Mouse (Mus musculus) cerebellum, adult 2 months (tissue): ENCODE results near the gene Pla2g4a.

Experiments
- CTCF ChIP-seq: fragments of 200-500 bp; IDR thresholded peaks from 2 replicates; pipeline ENCODE4 v1.5.1; 2011; ENCODE audit warnings: low read depth, mild to moderate bottlenecking, control low read depth, low read length, moderate library complexity, borderline replicate concordance; ENCODE audit not compliant: insufficient read depth
- POLR2A ChIP-seq: fragments of 200-500 bp; IDR thresholded peaks from 2 replicates; pipeline ENCODE4 v1.6.1; 2011; ENCODE audit warnings: low read length, control low read depth, borderline replicate concordance; ENCODE audit not compliant: insufficient read depth

DNA sequence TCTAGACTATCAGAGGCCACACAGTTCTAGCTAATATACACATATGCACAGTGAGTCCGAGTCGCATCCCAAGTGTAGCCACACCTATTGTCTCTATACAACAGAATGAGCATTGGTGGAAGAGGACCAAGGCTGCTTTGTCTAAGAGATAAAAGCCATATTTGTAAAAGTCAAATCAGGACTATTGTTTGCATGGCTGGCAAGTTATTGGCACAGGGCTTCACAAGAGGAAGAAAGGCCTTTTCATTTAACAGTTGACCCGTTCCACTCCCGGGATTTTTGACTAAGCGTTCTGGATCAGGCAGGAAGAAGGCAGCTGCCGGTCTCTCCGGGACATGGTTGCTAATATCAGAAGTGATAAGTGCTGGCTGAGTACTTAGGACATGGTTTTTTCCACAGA, 41.8 kb downstream of the Pla2g4a start:
- TF ChIP-seq CTCF (no peak), POLR2A (no peak)
